In the genomic region with DNA sequence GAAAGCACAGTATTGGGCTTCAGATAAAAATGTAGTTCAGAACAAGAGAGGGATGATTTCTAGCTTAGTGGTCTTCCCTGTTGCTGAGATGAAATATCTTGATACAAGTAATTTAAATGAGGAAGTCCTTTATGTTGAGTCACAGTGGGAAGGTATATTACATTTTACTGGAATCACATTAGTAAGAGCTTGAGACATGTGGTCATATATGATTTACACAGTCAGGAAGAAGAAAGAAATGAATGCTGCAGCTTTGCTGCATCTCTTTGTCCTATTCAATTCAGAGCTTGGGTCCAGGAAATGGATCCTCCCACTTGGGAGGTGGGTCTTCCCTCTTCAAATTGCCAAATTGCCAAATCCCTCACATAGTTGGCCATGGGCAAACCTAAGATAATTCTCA, we compare ENCODE assay signal across 5 mouse cellular contexts. TPM values are rescaled to one million over a fixed set of nuclear protein-coding genes. Genes with fewer than 3 reads are reported as not detected.
"Had no signal": no experiment of that assay in that cellular context is flagged by ENCODE, and none has a peak within 500 bp of the region (broad histone marks: within the 10 kb centered on the region; RNA-seq: fewer than 3 reads in every experiment).

No protein-coding gene starts in this region.

RNA-seq across cellular contexts. Expression of a gene that starts 7.4 kb away (rescaled TPM):
- polyA plus RNA-seq: neural tube, embryonic 13.5 days; neural tube, embryonic 14.5 days; neural tube, embryonic 15.5 days; small intestine, adult 2 months; stomach, embryonic 14.5 days had no signal
